Mouse (Mus musculus): ENCODE results near the gene Olfr1337. TPM values are rescaled to one million over a fixed set of nuclear protein-coding genes. Genes with fewer than 3 reads are reported as not detected.

Gene Olfr1337
- polyA plus RNA-seq (2014; fragmentation: Illumina TruSeq; extraction: RNeasy Lipid Tissue Mini Kit (QIAGEN cat#74804); ENCODE audit: low read depth, low replicate concordance): not detected

DNA sequence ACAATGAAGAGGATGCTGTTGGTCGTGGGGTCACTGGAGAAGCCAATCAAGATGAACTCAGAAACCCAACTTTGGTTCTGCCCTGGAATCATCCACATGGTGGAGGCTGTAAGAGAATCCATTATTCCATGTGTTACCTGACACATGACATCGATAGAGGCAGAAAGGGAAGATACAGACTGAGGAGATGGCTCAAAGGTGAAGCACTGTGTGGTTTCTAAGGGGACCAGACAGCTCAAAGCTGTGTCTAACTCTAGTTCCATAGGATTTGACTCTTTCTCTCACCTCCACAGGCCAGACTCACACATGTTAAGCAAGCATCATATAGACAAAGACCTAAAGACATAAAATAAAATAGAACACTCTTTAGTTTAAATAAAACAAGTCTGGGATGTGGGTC is at the start of gene Olfr1337:
TSS of gene Olfr1337 (minus strand) at position 101 of the 400 bp plus-strand sequence.

GRCm38 (mm10) chr4:118809844-118810243 is 27.5 kb upstream of the Olfr1337 start, which contains the start of gene Olfr1335:
TSS of gene Olfr1335 (minus strand) at chr4:118809944.

GRCm38 (mm10) chr4:118758637-118759036 is 23.7 kb downstream of the Olfr1337 start, which contains the start of gene Olfr1338:
TSS of gene Olfr1338 (minus strand) at chr4:118758737.

DNA sequence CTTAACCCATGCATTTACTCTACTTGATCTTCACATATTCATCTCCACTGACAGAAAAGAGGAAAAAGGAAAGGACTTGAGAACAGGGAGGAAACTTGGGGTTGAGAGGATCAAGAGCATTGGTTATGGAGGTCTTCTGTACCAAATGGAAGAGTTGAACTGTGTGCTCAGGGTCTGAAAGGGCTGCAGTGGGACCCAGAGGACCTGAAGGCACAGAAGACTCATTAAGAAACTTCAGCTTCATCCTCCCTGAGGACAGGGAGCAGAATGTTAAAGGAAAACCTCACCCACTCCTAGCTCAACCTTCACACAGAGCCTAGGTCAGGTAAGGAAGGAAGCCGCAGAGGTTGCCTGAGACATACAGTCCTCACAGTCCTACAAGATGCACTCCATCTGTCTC is 50.5 kb downstream of the Olfr1337 start, which contains the start of gene Olfr1339:
TSS of gene Olfr1339 (plus strand) at position 301 of the 400 bp plus-strand sequence.

Other genes starting within 250 kb of the Olfr1337 start
- 12.2 TPM for gene Tmem125, start 238.5 kb downstream of the Olfr1337 start, polyA plus RNA-seq (2014; fragmentation: Illumina TruSeq; extraction: RNeasy Lipid Tissue Mini Kit (QIAGEN cat#74804); ENCODE audit: low read depth, low replicate concordance)
- gene Cfap57, start 161.8 kb downstream of the Olfr1337 start, polyA plus RNA-seq (2014; fragmentation: Illumina TruSeq; extraction: RNeasy Lipid Tissue Mini Kit (QIAGEN cat#74804); ENCODE audit: low read depth, low replicate concordance): 3.2 TPM
- gene Ebna1bp2, start 161.8 kb downstream of the Olfr1337 start, polyA plus RNA-seq (2014; fragmentation: Illumina TruSeq; extraction: RNeasy Lipid Tissue Mini Kit (QIAGEN cat#74804); ENCODE audit: low read depth, low replicate concordance): 50.1 TPM
- gene Olfr62, start 123.6 kb downstream of the Olfr1337 start, polyA plus RNA-seq (2014; fragmentation: Illumina TruSeq; extraction: RNeasy Lipid Tissue Mini Kit (QIAGEN cat#74804); ENCODE audit: low read depth, low replicate concordance): not detected
- gene Olfr1342, start 89.8 kb downstream of the Olfr1337 start, polyA plus RNA-seq (2014; fragmentation: Illumina TruSeq; extraction: RNeasy Lipid Tissue Mini Kit (QIAGEN cat#74804); ENCODE audit: low read depth, low replicate concordance): not detected
- 0.16 TPM for gene Olfr1341, start 79.1 kb downstream of the Olfr1337 start, polyA plus RNA-seq (2014; fragmentation: Illumina TruSeq; extraction: RNeasy Lipid Tissue Mini Kit (QIAGEN cat#74804); ENCODE audit: low read depth, low replicate concordance)
- gene Olfr1340, start 62.4 kb downstream of the Olfr1337 start, polyA plus RNA-seq (2014; fragmentation: Illumina TruSeq; extraction: RNeasy Lipid Tissue Mini Kit (QIAGEN cat#74804); ENCODE audit: low read depth, low replicate concordance): not detected
- gene Olfr1339, start 50.4 kb downstream of the Olfr1337 start, polyA plus RNA-seq (2014; fragmentation: Illumina TruSeq; extraction: RNeasy Lipid Tissue Mini Kit (QIAGEN cat#74804); ENCODE audit: low read depth, low replicate concordance): not detected
- gene Olfr1338, start 23.8 kb downstream of the Olfr1337 start, polyA plus RNA-seq (2014; fragmentation: Illumina TruSeq; extraction: RNeasy Lipid Tissue Mini Kit (QIAGEN cat#74804); ENCODE audit: low read depth, low replicate concordance): 2.2 TPM
- gene Olfr1335, start 27.4 kb upstream of the Olfr1337 start, polyA plus RNA-seq (2014; fragmentation: Illumina TruSeq; extraction: RNeasy Lipid Tissue Mini Kit (QIAGEN cat#74804); ENCODE audit: low read depth, low replicate concordance): not detected
- gene Olfr1333, start 53.7 kb upstream of the Olfr1337 start, polyA plus RNA-seq (2014; fragmentation: Illumina TruSeq; extraction: RNeasy Lipid Tissue Mini Kit (QIAGEN cat#74804); ENCODE audit: low read depth, low replicate concordance): not detected
- not detected for gene Olfr1331, start 82.1 kb upstream of the Olfr1337 start, polyA plus RNA-seq (2014; fragmentation: Illumina TruSeq; extraction: RNeasy Lipid Tissue Mini Kit (QIAGEN cat#74804); ENCODE audit: low read depth, low replicate concordance)
- not detected for gene Olfr1330, start 106.0 kb upstream of the Olfr1337 start, polyA plus RNA-seq (2014; fragmentation: Illumina TruSeq; extraction: RNeasy Lipid Tissue Mini Kit (QIAGEN cat#74804); ENCODE audit: low read depth, low replicate concordance)
- not detected for gene Olfr1329, start 134.9 kb upstream of the Olfr1337 start, polyA plus RNA-seq (2014; fragmentation: Illumina TruSeq; extraction: RNeasy Lipid Tissue Mini Kit (QIAGEN cat#74804); ENCODE audit: low read depth, low replicate concordance)
- not detected for gene Olfr1328, start 156.0 kb upstream of the Olfr1337 start, polyA plus RNA-seq (2014; fragmentation: Illumina TruSeq; extraction: RNeasy Lipid Tissue Mini Kit (QIAGEN cat#74804); ENCODE audit: low read depth, low replicate concordance)
- gene Lao1, start 179.0 kb upstream of the Olfr1337 start, polyA plus RNA-seq (2014; fragmentation: Illumina TruSeq; extraction: RNeasy Lipid Tissue Mini Kit (QIAGEN cat#74804); ENCODE audit: low read depth, low replicate concordance): 0.21 TPM